ENCODE assay signal across 11 mouse cellular contexts in genomic region chr7:142474799-142475198, GRCm38 (mm10). TPM values are rescaled to one million over a fixed set of nuclear protein-coding genes. Genes with fewer than 3 reads are reported as not detected.
DNase-seq lines count a peak whose midpoint lies in the region; ATAC-seq and TF ChIP-seq lines count a peak whose summit lies in the region.
"Had no signal": no experiment of that assay in that cellular context is flagged by ENCODE, and none has a peak within 500 bp of the region (broad histone marks: within the 10 kb centered on the region; RNA-seq: fewer than 3 reads in every experiment).

No protein-coding gene starts in this region.

- no peak overlapping the region for H3K4me3 ChIP-seq in embryonic facial prominence, embryonic 13.5 days
- H3K4me3 ChIP-seq in heart, postnatal 0 days (ENCODE audit: low read depth, low read length), result peak overlapping the region; percentile 20; the same call in 1 of the 2 replicates
- no peak overlapping the region for H3K4me3 ChIP-seq in hindbrain, embryonic 14.5 days (replicated peaks; ENCODE audit: low read length)

- DNase-seq in heart, adult 11 months, result peak; percentile 99
- DNase-seq in heart, adult 8-10 months (ENCODE audit: low spot score), result no peak
- DNase-seq in heart, postnatal 0 days (ENCODE audit: low spot score), result no peak
- DNase-seq in lung, postnatal 14 days, result peak; percentile 39
- DNase-seq in adipocyte (ENCODE audit: low spot score), result no peak
- no peak for DNase-seq in B cell, adult 2 months
- no peak for DNase-seq in hindbrain, embryonic 14.5 days (ENCODE audit: low spot score)
- DNase-seq: layer of hippocampus, postnatal 36 days; midbrain, embryonic 14.5 days had no signal

- peaks cover 53% of the 10 kb centered on the region for H3K4me1 ChIP-seq in embryonic facial prominence, embryonic 13.5 days
- peaks cover 37% of the 10 kb centered on the region for H3K4me1 ChIP-seq in heart, postnatal 0 days (ENCODE audit: control insufficient read depth, insufficient read depth)
- peaks cover 11% of the 10 kb centered on the region for H3K4me1 ChIP-seq in hindbrain, embryonic 14.5 days (replicated peaks; ENCODE audit: control insufficient read depth, insufficient read depth, low read length)

- H3K4me2 ChIP-seq in embryonic facial prominence, embryonic 13.5 days, result no peak overlapping the region
- peak overlapping the region; percentile 45 for H3K4me2 ChIP-seq in heart, postnatal 0 days (ENCODE audit: low read depth, low read length)
- no peak overlapping the region for H3K4me2 ChIP-seq in hindbrain, embryonic 14.5 days (replicated peaks)

- no peaks in the 10 kb centered on the region; the same call in 1 of the 2 replicates for H3K36me3 ChIP-seq in embryonic facial prominence, embryonic 13.5 days
- no peaks in the 10 kb centered on the region for H3K36me3 ChIP-seq in heart, postnatal 0 days (replicated peaks; ENCODE audit: control insufficient read depth, insufficient read depth, low read length)
- H3K36me3 ChIP-seq in hindbrain, embryonic 14.5 days (replicated peaks; ENCODE audit: control insufficient read depth, insufficient read depth), result no peaks in the 10 kb centered on the region

- H3K27me3 ChIP-seq in embryonic facial prominence, embryonic 13.5 days, result no peaks in the 10 kb centered on the region
- H3K27me3 ChIP-seq in heart, postnatal 0 days (ENCODE audit: control insufficient read depth, insufficient read depth, low read length), result no peaks in the 10 kb centered on the region
- H3K27me3 ChIP-seq in hindbrain, embryonic 14.5 days (ENCODE audit: control insufficient read depth, insufficient read depth, low read length), result no peaks in the 10 kb centered on the region

- H3K27ac ChIP-seq in embryonic facial prominence, embryonic 13.5 days, result no peak overlapping the region
- peak overlapping the region; percentile 71 for H3K27ac ChIP-seq in heart, postnatal 0 days (ENCODE audit: low read depth)
- no peak overlapping the region for H3K27ac ChIP-seq in hindbrain, embryonic 14.5 days

- peak overlapping the region; percentile 11; the same call in 1 of the 2 replicates for H3K9ac ChIP-seq in embryonic facial prominence, embryonic 13.5 days
- peak overlapping the region; percentile 50 for H3K9ac ChIP-seq in heart, postnatal 0 days (replicated peaks; ENCODE audit: low read depth, low read length)
- no peak overlapping the region for H3K9ac ChIP-seq in hindbrain, embryonic 14.5 days

- no peaks in the 10 kb centered on the region for H3K9me3 ChIP-seq in embryonic facial prominence, embryonic 13.5 days
- no peaks in the 10 kb centered on the region for H3K9me3 ChIP-seq in heart, postnatal 0 days (replicated peaks; ENCODE audit: control insufficient read depth, low read length)
- no peaks in the 10 kb centered on the region for H3K9me3 ChIP-seq in hindbrain, embryonic 14.5 days (ENCODE audit: control insufficient read depth, low read length)

- no peak for ATAC-seq in embryonic facial prominence, embryonic 13.5 days (ENCODE audit: insufficient number of reproducible peaks, insufficient read depth, low FRiP score, low TSS enrichment, low read depth)
- ATAC-seq in heart, postnatal 0 days (ENCODE audit: insufficient read depth, low read depth), result no peak
- no peak for ATAC-seq in hindbrain, embryonic 14.5 days (ENCODE audit: low FRiP score)

- WGBS in embryonic facial prominence, embryonic 13.5 days, result 89% methylated on average over 14 of the region's 14 CpGs
- 74% methylated on average over 14 of the region's 14 CpGs for WGBS in heart, postnatal 0 days
- WGBS in hindbrain, embryonic 14.5 days, result 70% methylated on average over 14 of the region's 14 CpGs

- TF ChIP-seq EP300 in heart, postnatal 0 days (IDR thresholded peaks at IDR 0.05; ENCODE audit: low read depth), result no peak

- no peak for TF ChIP-seq CTCF in heart, postnatal 0 days (IDR thresholded peaks at IDR 0.05; ENCODE audit: low read depth)

RNA-seq across cellular contexts. Expression of gene Lsp1, which starts 14.2 kb away (rescaled TPM):
- total RNA-seq in heart, adult 8-10 months (2022), result 10 to 100 TPM; 24.0 to 40.3 (median 31.7) TPM
- 28.5 and 29.2 TPM in 2 replicates for polyA plus RNA-seq in embryonic facial prominence, embryonic 13.5 days (2015; fragmentation: Nextera tagmentation; extraction: Ambion mirVana)
- total RNA-seq in heart, postnatal 0 days (2014; rRNA removed; ENCODE audit: low replicate concordance), result 20.8 and 84.4 TPM in 2 replicates
- polyA plus RNA-seq in heart, postnatal 0 days (2015; fragmentation: Nextera tagmentation; extraction: Ambion mirVana), result 47.7 and 53.1 TPM in 2 replicates
- polyA plus RNA-seq in hindbrain, embryonic 14.5 days (2014; fragmentation: Nextera tagmentation; extraction: Ambion mirVana), result 4.8 and 8.2 TPM in 2 replicates

RNA-seq across cellular contexts. Expression of gene Tnnt3, which starts 23.8 kb away (rescaled TPM):
- total RNA-seq in heart, adult 8-10 months (2022), result 10 to 100 TPM in 1 of 4 experiments, 1 to 10 TPM in 3; 7.6 to 13.6 (median 9.6) TPM
- polyA plus RNA-seq in embryonic facial prominence, embryonic 13.5 days (2015; fragmentation: Nextera tagmentation; extraction: Ambion mirVana), result 3.8 and 5.8 TPM in 2 replicates
- 0.73 and 11.0 TPM in 2 replicates for total RNA-seq in heart, postnatal 0 days (2014; rRNA removed; ENCODE audit: low replicate concordance)
- 2.5 and 3.2 TPM in 2 replicates for polyA plus RNA-seq in heart, postnatal 0 days (2015; fragmentation: Nextera tagmentation; extraction: Ambion mirVana)
- 1.2 and 1.6 TPM in 2 replicates for polyA plus RNA-seq in hindbrain, embryonic 14.5 days (2014; fragmentation: Nextera tagmentation; extraction: Ambion mirVana)
- total RNA-seq: layer of hippocampus, postnatal 36 days had no signal

RNA-seq across cellular contexts. Expression of gene Tnni2, which starts 33.2 kb away (rescaled TPM):
- 1 to 10 TPM; 5.1 to 10.0 (median 7.8) TPM for total RNA-seq in heart, adult 8-10 months (2022)
- 7.7 and 8.4 TPM in 2 replicates for polyA plus RNA-seq in embryonic facial prominence, embryonic 13.5 days (2015; fragmentation: Nextera tagmentation; extraction: Ambion mirVana)
- total RNA-seq in heart, postnatal 0 days (2014; rRNA removed; ENCODE audit: low replicate concordance), result not detected in 2 replicates
- 8.9 and 9.9 TPM in 2 replicates for polyA plus RNA-seq in heart, postnatal 0 days (2015; fragmentation: Nextera tagmentation; extraction: Ambion mirVana)
- 1.0 TPM in 1 of 2 replicates, not detected in the other for polyA plus RNA-seq in hindbrain, embryonic 14.5 days (2014; fragmentation: Nextera tagmentation; extraction: Ambion mirVana)
- total RNA-seq: layer of hippocampus, postnatal 36 days had no signal
- polyA plus RNA-seq: midbrain, embryonic 14.5 days had no signal

RNA-seq across cellular contexts. Expression of gene Syt8, which starts 40.1 kb away (rescaled TPM):
- under 1 TPM in 1 of 4 experiments, not detected in 3; 0.25 TPM for total RNA-seq in heart, adult 8-10 months (2022)
- polyA plus RNA-seq in embryonic facial prominence, embryonic 13.5 days (2015; fragmentation: Nextera tagmentation; extraction: Ambion mirVana), result 0.37 and 0.66 TPM in 2 replicates
- total RNA-seq in heart, postnatal 0 days (2014; rRNA removed; ENCODE audit: low replicate concordance), result 18.0 TPM in 1 of 2 replicates, not detected in the other
- polyA plus RNA-seq in heart, postnatal 0 days (2015; fragmentation: Nextera tagmentation; extraction: Ambion mirVana), result 0.10 TPM in 1 of 2 replicates, not detected in the other
- not detected in 2 replicates for polyA plus RNA-seq in hindbrain, embryonic 14.5 days (2014; fragmentation: Nextera tagmentation; extraction: Ambion mirVana)
- total RNA-seq: adrenal gland, adult 18-20 months; layer of hippocampus, postnatal 36 days had no signal
- polyA plus RNA-seq: midbrain, embryonic 14.5 days had no signal

RNA-seq across cellular contexts. Expression of gene Mrpl23, which starts 57.7 kb away (rescaled TPM):
- 10 to 100 TPM in 2 of 4 experiments, 1 to 10 TPM in 1, under 1 TPM in 1; 0.90 to 35.4 (median 16.1) TPM for total RNA-seq in heart, adult 8-10 months (2022)
- 36.0 and 36.7 TPM in 2 replicates for polyA plus RNA-seq in embryonic facial prominence, embryonic 13.5 days (2015; fragmentation: Nextera tagmentation; extraction: Ambion mirVana)
- total RNA-seq in heart, postnatal 0 days (2014; rRNA removed; ENCODE audit: low replicate concordance), result 87.2 and 90.9 TPM in 2 replicates
- polyA plus RNA-seq in heart, postnatal 0 days (2015; fragmentation: Nextera tagmentation; extraction: Ambion mirVana), result 14.9 TPM in 2 replicates
- polyA plus RNA-seq in hindbrain, embryonic 14.5 days (2014; fragmentation: Nextera tagmentation; extraction: Ambion mirVana), result 21.6 and 22.9 TPM in 2 replicates

Comparison
In these comparisons a context has a peak if more than half of its experiments do, and no peak if none do; other contexts are left out.
1. DNase-seq: peak in heart, adult 11 months (single experiment) and lung, postnatal 14 days (single experiment); none in heart, adult 8-10 months (single experiment), heart, postnatal 0 days (single experiment), adipocyte (single experiment), B cell, adult 2 months (0 of 2) and hindbrain, embryonic 14.5 days (single experiment).